Mouse (Mus musculus) MEL (cell line): ENCODE data around the gene Tmed2.

Source experiments
- CHD1 ChIP-seq: IDR thresholded peaks from 2 replicates; pipeline ENCODE4 v1.6.1; 2012; ENCODE audit warnings: low read depth, mild to moderate bottlenecking, inconsistent platforms, low read length, improper control_type of control experiment
- CTCF ChIP-seq, 3 experiments: IDR thresholded peaks in 2 of 3; conservative IDR thresholded peaks in 1 of 3; 2 replicates each; pipeline ENCODE4 v1.5.1; 2011 to 2012; ENCODE audit warnings: low read length in 3 of 3, low read depth in 2 of 3, mild to moderate bottlenecking in 2 of 3, improper control_type of control experiment in 1 of 3, inconsistent platforms in 1 of 3, mixed read lengths in 1 of 3, moderate library complexity in 1 of 3; ENCODE audit not compliant: control insufficient read depth in 1 of 3, insufficient read depth in 1 of 3, poor library complexity in 1 of 3, severe bottlenecking in 1 of 3
- EP300 ChIP-seq, 2 experiments: IDR thresholded peaks; 2 replicates each; pipeline ENCODE4 v1.6.1; 2011; ENCODE audit warnings: improper control_type of control experiment in 2 of 2, low read length in 2 of 2, low read depth in 1 of 2, mild to moderate bottlenecking in 1 of 2
- GATA1 ChIP-seq: IDR thresholded peaks from 2 replicates; pipeline ENCODE4 v1.6.1; 2011; ENCODE audit warnings: low read depth, low read length, improper control_type of control experiment
- MAX ChIP-seq: IDR thresholded peaks from 2 replicates; pipeline ENCODE4 v1.6.1; 2011; ENCODE audit warnings: low read length, improper control_type of control experiment
- POLR2A ChIP-seq, 2 experiments: IDR thresholded peaks; 2 replicates each; pipeline ENCODE4 v1.6.1; 2011 to 2012; ENCODE audit warnings: low read length in 2 of 2, mild to moderate bottlenecking in 2 of 2, control low read depth in 1 of 2, improper control_type of control experiment in 1 of 2, low read depth in 1 of 2, moderate library complexity in 1 of 2; ENCODE audit not compliant: control insufficient read depth in 1 of 2, insufficient read depth in 1 of 2, poor library complexity in 1 of 2
- POLR2AphosphoS2 ChIP-seq: IDR thresholded peaks from 2 replicates; pipeline ENCODE4 v1.6.1; 2011; ENCODE audit warnings: low read length, improper control_type of control experiment
- RCOR1 ChIP-seq: IDR thresholded peaks from 2 replicates; pipeline ENCODE4 v1.6.1; 2012; ENCODE audit warnings: low read depth, mild to moderate bottlenecking, inconsistent platforms, low read length, improper control_type of control experiment
- TAL1 ChIP-seq: IDR thresholded peaks from 2 replicates; pipeline ENCODE4 v1.6.1; 2012; ENCODE audit warnings: mild to moderate bottlenecking, inconsistent platforms, low read length, moderate library complexity, mixed read lengths
- USF1 ChIP-seq: IDR thresholded peaks from 2 replicates; pipeline ENCODE4 v1.6.1; 2014; ENCODE audit warnings: low read depth, mild to moderate bottlenecking, inconsistent platforms, low read length, improper control_type of control experiment, moderate library complexity
- ZC3H11A ChIP-seq: IDR thresholded peaks from 2 replicates; pipeline ENCODE4 v1.6.1; 2012; ENCODE audit warnings: low read depth, mild to moderate bottlenecking, inconsistent platforms, low read length, improper control_type of control experiment
- ZNF384 ChIP-seq: IDR thresholded peaks from 2 replicates; pipeline ENCODE4 v1.6.1; 2012; ENCODE audit warnings: low read depth, mild to moderate bottlenecking, inconsistent platforms, low read length, improper control_type of control experiment

GRCm38 (mm10) chr5:124493455-124493854 lies 47.0 kb upstream of the Tmed2 start:
- TF ChIP-seq POLR2AphosphoS2 (no peak), ZC3H11A (no peak), MAX (no peak), CTCF (IDR thresholded peaks at IDR 0.05 in 2 of 3, conservative IDR thresholded peaks at IDR 0.05 in 1 of 3; ENCODE audit: control insufficient read depth in 1 of 3, insufficient read depth in 1 of 3, low read depth in 2 of 3, low read length in 3 of 3, poor library complexity in 1 of 3, severe bottlenecking in 1 of 3) (no peak), GATA1 (no peak), ZNF384 (no peak), POLR2A (IDR thresholded peaks at IDR 0.05; ENCODE audit: control insufficient read depth in 1 of 2, insufficient read depth in 1 of 2, low read depth in 1 of 2, low read length in 2 of 2, poor library complexity in 1 of 2) (no peak), TAL1 (no peak), CHD1 (no peak), USF1 (no peak), EP300 (IDR thresholded peaks at IDR 0.05; ENCODE audit: low read depth in 1 of 2, low read length in 2 of 2) (no peak), RCOR1 (no peak)
